Mouse (Mus musculus): Measurements from ENCODE around the gene Atp6v0a4. TPM values are rescaled to one million over a fixed set of nuclear protein-coding genes. Genes with fewer than 3 reads are reported as not detected.

Atp6v0a4 gene
- total and polyA plus RNA-seq, 3 experiments = 0.12 to 2.4 (median 2.0) TPM

- no peak for DNase-seq
Observed at GRCm38 (mm10) chr6:38073592-38073991, 50.8 kb downstream of the Atp6v0a4 start.

- no peak for DNase-seq
Observed at GRCm38 (mm10) chr6:38072137-38072796, 52.1 kb downstream of the Atp6v0a4 start.

GRCm38 (mm10) chr6:38071256-38071655 is 53.1 kb downstream of the Atp6v0a4 start:
- no peak for DNase-seq

GRCm38 (mm10) chr6:38066215-38066614 is 58.2 kb downstream of the Atp6v0a4 start:
- peak; percentile 37 for DNase-seq

GRCm38 (mm10) chr6:38065501-38066122 is 58.8 kb downstream of the Atp6v0a4 start:
- no peak for DNase-seq

- no peak for DNase-seq
Observed at GRCm38 (mm10) chr6:38065122-38065500, 59.3 kb downstream of the Atp6v0a4 start.

- no peak for DNase-seq
Observed at GRCm38 (mm10) chr6:38064621-38065020, 59.8 kb downstream of the Atp6v0a4 start.

GRCm38 (mm10) chr6:38058805-38059204 is 65.6 kb downstream of the Atp6v0a4 start:
- DNase-seq = no peak

- DNase-seq = peak; percentile 44
Observed at GRCm38 (mm10) chr6:38055471-38056330, 68.7 kb downstream of the Atp6v0a4 start.

GRCm38 (mm10) chr6:38049601-38050000 is 74.8 kb downstream of the Atp6v0a4 start:
- no peak for DNase-seq

GRCm38 (mm10) chr6:38048800-38049561 is 75.4 kb downstream of the Atp6v0a4 start:
- no peak for DNase-seq

- DNase-seq = peak; percentile 38
Observed at GRCm38 (mm10) chr6:38048003-38048402, 76.4 kb downstream of the Atp6v0a4 start.

- no peak for DNase-seq
Observed at GRCm38 (mm10) chr6:38046838-38047237, 77.5 kb downstream of the Atp6v0a4 start, which contains the start of gene Svopl. TSS of gene Svopl (minus strand) at chr6:38046996.

GRCm38 (mm10) chr6:38032801-38033566 is 91.4 kb downstream of the Atp6v0a4 start:
- no peak for DNase-seq

- DNase-seq = peak; percentile 6
Observed at GRCm38 (mm10) chr6:38031924-38032540, 92.4 kb downstream of the Atp6v0a4 start.

GRCm38 (mm10) chr6:38028205-38028604 is 96.2 kb downstream of the Atp6v0a4 start:
- DNase-seq = no peak

GRCm38 (mm10) chr6:38027771-38028170 is 96.6 kb downstream of the Atp6v0a4 start:
- DNase-seq = no peak

- DNase-seq = no peak
Observed at GRCm38 (mm10) chr6:38023284-38023683, 101.1 kb downstream of the Atp6v0a4 start.

- DNase-seq = no peak
Observed at GRCm38 (mm10) chr6:38021406-38021805, 103.0 kb downstream of the Atp6v0a4 start.

- no peak for DNase-seq
Observed at GRCm38 (mm10) chr6:38012829-38013228, 111.6 kb downstream of the Atp6v0a4 start.

GRCm38 (mm10) chr6:38007459-38007858 is 116.9 kb downstream of the Atp6v0a4 start:
- DNase-seq = peak; percentile 39

Data from adrenal gland, adult 2 months (tissue).